Mouse (Mus musculus) naive thymus-derived CD4-positive, alpha-beta T cell, adult 2 months (primary cell): ENCODE results near the gene Tent4a.

Source experiments
- DNase-seq: peaks from one replicate; pipeline ENCODE4 v3.0.0-alpha.2; 2011; ENCODE audit warnings: low read depth

The Tent4a gene

GRCm38 (mm10) chr13:69460635-69461465 is 73.6 kb downstream of the Tent4a start:
- no peak for DNase-seq

- DNase-seq = no peak
Measured at GRCm38 (mm10) chr13:69459657-69460458, 74.6 kb downstream of the Tent4a start.

DNA sequence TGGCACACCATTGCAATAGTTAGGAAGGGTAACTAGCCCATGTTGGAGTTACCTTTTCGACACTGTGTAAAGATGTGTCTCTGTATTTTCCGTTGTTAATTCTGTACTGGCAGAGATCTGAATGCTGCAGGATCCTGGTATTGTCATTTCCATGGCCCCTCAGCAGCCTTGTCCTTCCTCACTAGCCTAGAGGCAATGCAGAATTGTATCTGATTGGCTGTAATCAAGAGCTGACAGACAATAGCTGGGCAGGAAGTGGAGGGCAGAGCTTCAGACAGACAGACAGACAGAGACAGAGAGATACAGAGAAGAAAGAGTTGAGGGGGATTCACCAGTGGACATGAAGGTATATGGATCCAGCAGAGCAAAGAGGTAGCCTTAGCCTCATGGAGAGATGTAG is 75.5 kb downstream of the Tent4a start:
- DNase-seq = no peak

DNA sequence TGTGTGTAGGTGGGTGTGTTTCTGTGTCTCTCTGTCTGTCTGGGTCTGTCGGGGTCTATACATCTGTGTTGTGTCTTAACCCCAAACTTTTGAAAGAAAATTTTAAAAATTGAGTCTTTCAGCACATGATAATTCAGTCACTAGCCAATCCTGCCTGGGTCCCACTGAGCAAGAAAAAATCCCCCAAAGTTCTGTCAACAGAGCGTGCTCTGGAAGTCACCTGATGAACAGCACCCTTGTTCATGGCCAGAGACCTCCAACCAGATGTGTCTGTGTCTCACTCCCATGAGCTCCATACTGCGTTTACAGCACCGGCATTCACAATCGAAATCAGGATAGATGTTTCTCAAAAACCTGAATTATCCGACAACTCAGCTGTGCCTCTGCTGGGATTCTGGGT is 76.0 kb downstream of the Tent4a start:
- no peak for DNase-seq

GRCm38 (mm10) chr13:69457105-69457504 is 77.3 kb downstream of the Tent4a start:
- DNase-seq = no peak

DNA sequence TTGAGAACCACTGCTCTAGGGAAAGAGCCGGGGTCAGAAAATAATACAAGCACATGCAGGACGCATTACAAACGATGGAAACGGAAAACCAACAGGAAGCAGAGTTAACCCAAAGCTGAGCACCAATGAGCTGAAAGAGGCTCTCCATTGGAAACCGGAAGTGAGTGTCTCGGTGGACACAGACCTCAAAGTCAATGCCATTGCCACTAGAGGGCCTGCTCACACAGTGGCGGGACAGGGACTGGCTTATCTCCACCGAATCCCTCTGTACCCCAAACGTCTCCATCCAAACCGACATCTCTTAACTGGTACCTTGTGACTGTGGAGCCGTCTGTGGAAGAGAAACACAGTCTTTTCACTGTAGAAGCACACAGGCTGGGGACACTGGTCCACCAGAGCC is 77.8 kb downstream of the Tent4a start:
- no peak for DNase-seq

DNA sequence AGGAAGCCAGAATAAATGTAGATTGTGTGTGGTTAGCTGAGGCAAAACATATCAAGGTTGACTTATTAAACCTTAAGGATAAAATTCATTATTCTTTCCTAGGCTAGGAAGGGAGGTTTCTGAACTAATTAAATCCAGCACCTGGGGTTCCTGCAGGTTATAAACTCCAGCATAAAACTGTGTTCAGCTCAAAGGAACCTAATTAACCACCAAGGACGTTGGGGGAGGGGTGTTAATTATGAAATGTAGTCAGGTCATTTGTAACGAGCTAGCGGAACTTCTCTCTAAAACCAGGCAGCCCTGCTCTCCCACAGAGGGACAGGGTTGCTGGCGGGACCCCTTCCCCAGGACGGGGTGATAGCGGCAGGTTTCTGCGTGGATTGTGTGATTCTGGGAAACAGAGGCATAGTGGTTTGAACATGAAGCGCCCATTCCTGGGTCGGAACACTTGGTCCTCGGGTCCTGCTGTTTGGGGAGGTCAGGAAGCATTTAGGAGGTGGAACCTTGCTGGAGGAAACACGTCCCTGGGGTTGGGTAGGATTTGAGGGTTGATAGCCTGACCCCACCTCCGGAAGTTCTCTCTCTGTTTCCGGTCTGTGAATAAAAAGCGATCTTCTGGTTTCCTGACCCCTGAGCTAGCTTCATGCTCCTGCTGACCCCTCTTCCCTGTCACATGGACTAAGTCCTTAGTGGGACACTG is 78.8 kb downstream of the Tent4a start:
- DNase-seq = no peak
